Mouse (Mus musculus): ENCODE results near the gene Dpm3.

- no peak for TF ChIP-seq POLR2A (IDR thresholded peaks at IDR 0.05; ENCODE audit: insufficient read length, low read depth)
- TF ChIP-seq MYOD1 (IDR thresholded peaks at IDR 0.05; ENCODE audit: control insufficient read depth in 1 of 3, insufficient read length in 2 of 3, low read depth in 2 of 3) = no peak
- no peak for TF ChIP-seq MYOG (IDR thresholded peaks at IDR 0.05; ENCODE audit: control insufficient read depth in 1 of 3, insufficient read depth in 1 of 3, insufficient read length in 2 of 3, low read depth in 2 of 3)
- no peak for TF ChIP-seq TCF12 (IDR thresholded peaks at IDR 0.05; ENCODE audit: insufficient read depth, poor library complexity, severe bottlenecking)
- no peak for TF ChIP-seq E2F4 (IDR thresholded peaks at IDR 0.05; ENCODE audit: insufficient read depth)
- no peak for TF ChIP-seq CEBPB (IDR thresholded peaks at IDR 0.05; ENCODE audit: insufficient read depth, poor library complexity, severe bottlenecking)
- no peak for TF ChIP-seq USF1 (IDR thresholded peaks at IDR 0.05; ENCODE audit: low read depth)
- TF ChIP-seq POLR2AphosphoS2 (IDR thresholded peaks at IDR 0.05; ENCODE audit: insufficient read length, low read depth) = no peak
- no peak for TF ChIP-seq TCF3 (IDR thresholded peaks at IDR 0.05; ENCODE audit: insufficient read length, low read depth)
- TF ChIP-seq MAX (IDR thresholded peaks at IDR 0.05; ENCODE audit: low read depth) = no peak
- no peak for TF ChIP-seq SRF (IDR thresholded peaks at IDR 0.05; ENCODE audit: control insufficient read depth, insufficient read length, low read depth)
Observed at GRCm38 (mm10) chr3:89225321-89225815, 33.8 kb upstream of the Dpm3 start.
